Mouse (Mus musculus): ENCODE data around the gene Dusp15.

GRCm38 (mm10) chr2:152915453-152915852 is 36.0 kb downstream of the Dusp15 start:
- TF ChIP-seq CTCF (IDR thresholded peaks at IDR 0.05; ENCODE audit: extremely low read depth, insufficient read depth, insufficient read length, insufficient replicate concordance) (no peak), POLR2A (IDR thresholded peaks at IDR 0.05; ENCODE audit: low read depth, low read length) (no peak)

Measured in spleen, adult 2 months (tissue).